Mouse (Mus musculus): ENCODE measurements at regions not wholly inside any gene's neighbourhood (a gene's known extent, or its start where the extent isn't known, plus 50 kb on each side); places are given as distances from the start of the nearest gene placed in this dataset.

GRCm38 (mm10) chr7:129987713-129988112 is 396.1 kb downstream of the Wdr11 start:
- DNase-seq: no peak

- no peak for DNase-seq
Measured at GRCm38 (mm10) chr7:129993446-129994223, 402.0 kb downstream of the Wdr11 start.

GRCm38 (mm10) chr7:129995529-129995928 is 403.9 kb downstream of the Wdr11 start:
- DNase-seq: no peak

GRCm38 (mm10) chr7:130001064-130001463 is 409.4 kb downstream of the Wdr11 start:
- DNase-seq: peak; percentile 40

- no peak for DNase-seq
Measured at GRCm38 (mm10) chr7:130002002-130002401, 410.3 kb downstream of the Wdr11 start.

- DNase-seq: no peak
Measured at GRCm38 (mm10) chr7:130005406-130005805, 413.7 kb downstream of the Wdr11 start.

GRCm38 (mm10) chr7:130007993-130008583 is 416.4 kb downstream of the Wdr11 start:
- DNase-seq: no peak

- no peak for DNase-seq
Measured at GRCm38 (mm10) chr7:130008591-130009418, 417.1 kb downstream of the Wdr11 start.

GRCm38 (mm10) chr7:130012067-130012466 is 420.4 kb downstream of the Wdr11 start:
- DNase-seq: no peak

GRCm38 (mm10) chr7:130013109-130013508 is 421.4 kb downstream of the Wdr11 start:
- no peak for DNase-seq

GRCm38 (mm10) chr7:130014609-130015008 is 422.9 kb downstream of the Wdr11 start:
- DNase-seq: no peak

GRCm38 (mm10) chr7:130015375-130016014 is 423.8 kb downstream of the Wdr11 start:
- DNase-seq: no peak

- no peak for DNase-seq
Measured at GRCm38 (mm10) chr7:130016015-130016874, 424.6 kb downstream of the Wdr11 start.

GRCm38 (mm10) chr7:130018891-130019290 is 427.2 kb downstream of the Wdr11 start:
- no peak for DNase-seq

GRCm38 (mm10) chr7:130028945-130029344 is 437.3 kb downstream of the Wdr11 start:
- no peak for DNase-seq

- DNase-seq: no peak
Measured at GRCm38 (mm10) chr7:130030711-130031110, 439.0 kb downstream of the Wdr11 start.

GRCm38 (mm10) chr7:130036235-130036634 is 444.6 kb downstream of the Wdr11 start:
- DNase-seq: no peak

- DNase-seq: no peak
Measured at GRCm38 (mm10) chr7:130036845-130037572, 445.3 kb downstream of the Wdr11 start.

GRCm38 (mm10) chr7:130037573-130037925 is 445.9 kb downstream of the Wdr11 start:
- no peak for DNase-seq

GRCm38 (mm10) chr7:130040596-130040995 is 448.9 kb downstream of the Wdr11 start:
- no peak for DNase-seq

GRCm38 (mm10) chr7:130041402-130041965 is 449.8 kb downstream of the Wdr11 start:
- DNase-seq: no peak
